Mouse (Mus musculus) sigmoid colon, adult 10 weeks (tissue): ENCODE measurements around the gene Bhmt2. TPM values are rescaled to one million over a fixed set of nuclear protein-coding genes. Genes with fewer than 3 reads are reported as not detected.

Experiments used
- polyA plus RNA-seq: library from polyadenylated mRNA; stranded (reverse); fragments of 350-450 nt; fragmentation: Illumina TruSeq; extraction: RNeasy Lipid Tissue Mini Kit (QIAGEN cat#74804); gene quantifications from one replicate; pipeline ENCODE4 v1.2.3, GENCODE M21; 2014; ENCODE audit warnings: low read depth, low replicate concordance

The Bhmt2 gene
- 0.35 TPM for polyA plus RNA-seq

GRCm38 (mm10) chr13:93674131-93674561 is at the start of gene Bhmt2, which contains the start of gene Dmgdh:
TSS of gene Bhmt2 (minus strand) at chr13:93674302.
TSS of gene Dmgdh (plus strand) at chr13:93674433.

GRCm38 (mm10) chr13:93637282-93638245 is 36.5 kb downstream of the Bhmt2 start, which contains the start of gene Bhmt:
TSS of gene Bhmt (minus strand) at chr13:93637961.

Other genes with a start within 250 kb of the Bhmt2 start
- gene Jmy, start 174.5 kb downstream of the Bhmt2 start, polyA plus RNA-seq: 39.5 TPM
- gene Bhmt, start 36.3 kb downstream of the Bhmt2 start, polyA plus RNA-seq: 0.19 TPM
- not detected for gene Dmgdh, start 131 bp upstream of the Bhmt2 start, polyA plus RNA-seq
- gene Arsb, start 97.3 kb upstream of the Bhmt2 start, polyA plus RNA-seq: 21.5 TPM